ENCODE assay signal across 13 mouse cellular contexts in the genomic region with DNA sequence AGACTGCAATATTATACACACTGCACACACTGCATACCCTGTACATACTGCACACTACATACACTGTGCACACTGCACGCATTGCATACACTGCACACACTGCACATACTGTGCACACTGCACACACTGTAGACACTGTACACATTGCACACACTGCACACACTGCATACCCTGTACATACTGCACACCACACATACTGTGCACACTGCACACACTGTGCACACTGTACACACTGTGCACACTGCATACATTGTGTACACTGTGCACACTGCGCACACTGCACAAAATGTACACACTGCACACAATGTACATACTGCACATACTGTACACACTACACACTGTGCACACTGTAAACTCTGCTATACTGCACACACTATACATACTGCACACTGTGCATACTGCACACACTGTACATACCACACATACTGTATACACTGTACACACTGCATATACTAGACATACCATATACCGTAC.
DNase-seq lines count a peak whose midpoint lies in the region; ATAC-seq lines count a peak whose summit lies in the region.
"Had no signal": no experiment of that assay in that cellular context is flagged by ENCODE, and none has a peak within 500 bp of the region (broad histone marks: within the 10 kb centered on the region; RNA-seq: fewer than 3 reads in every experiment).

No protein-coding gene starts in this region.

- no peaks in the 10 kb centered on the region for H3K36me3 ChIP-seq in liver, embryonic 12.5 days
- H3K36me3 ChIP-seq in forebrain, embryonic 13.5 days (ENCODE audit: poor library complexity, severe bottlenecking) = no peaks in the 10 kb centered on the region
- no peaks in the 10 kb centered on the region for H3K36me3 ChIP-seq in hindbrain, embryonic 14.5 days (replicated peaks; ENCODE audit: control insufficient read depth, insufficient read depth)
- no peaks in the 10 kb centered on the region for H3K36me3 ChIP-seq in midbrain, embryonic 16.5 days (ENCODE audit: control insufficient read depth, insufficient read depth, low read length)
- H3K36me3 ChIP-seq: embryonic facial prominence, embryonic 15.5 days; intestine, embryonic 15.5 days had no signal

- no peak overlapping the region for H3K4me2 ChIP-seq in liver, embryonic 12.5 days
- H3K4me2 ChIP-seq in forebrain, embryonic 13.5 days = no peak overlapping the region
- no peak overlapping the region for H3K4me2 ChIP-seq in hindbrain, embryonic 14.5 days (replicated peaks)
- no peak overlapping the region for H3K4me2 ChIP-seq in midbrain, embryonic 16.5 days (ENCODE audit: low read length)
- H3K4me2 ChIP-seq: embryonic facial prominence, embryonic 15.5 days; intestine, embryonic 15.5 days had no signal

- no peak for DNase-seq in liver
- no peak for DNase-seq in hindbrain, embryonic 14.5 days (ENCODE audit: low spot score)
- no peak for DNase-seq in yolk sac, embryonic 10.5 days (ENCODE audit: low spot score)
- no peak for DNase-seq in heart, adult 8-10 months (ENCODE audit: low spot score)
- DNase-seq: cerebellum, adult 9-11 months; gastrocnemius, postnatal 14 days; left cerebral cortex, postnatal 4 days; thymus, postnatal 4 days had no signal

- no peak overlapping the region for H3K27ac ChIP-seq in liver, embryonic 12.5 days
- H3K27ac ChIP-seq in forebrain, embryonic 13.5 days = no peak overlapping the region
- H3K27ac ChIP-seq in hindbrain, embryonic 14.5 days = no peak overlapping the region
- no peak overlapping the region for H3K27ac ChIP-seq in midbrain, embryonic 16.5 days (ENCODE audit: low read length)
- H3K27ac ChIP-seq: embryonic facial prominence, embryonic 15.5 days; intestine, embryonic 15.5 days had no signal

- no peaks in the 10 kb centered on the region for H3K27me3 ChIP-seq in liver, embryonic 12.5 days (replicated peaks)
- no peaks in the 10 kb centered on the region for H3K27me3 ChIP-seq in forebrain, embryonic 13.5 days
- H3K27me3 ChIP-seq in hindbrain, embryonic 14.5 days (ENCODE audit: control insufficient read depth, insufficient read depth, low read length) = no peaks in the 10 kb centered on the region
- no peaks in the 10 kb centered on the region for H3K27me3 ChIP-seq in midbrain, embryonic 16.5 days (ENCODE audit: control insufficient read depth, insufficient read depth, low read depth, low read length)
- H3K27me3 ChIP-seq: embryonic facial prominence, embryonic 15.5 days; intestine, embryonic 15.5 days had no signal

- H3K9me3 ChIP-seq in liver, embryonic 12.5 days (replicated peaks) = no peaks in the 10 kb centered on the region
- H3K9me3 ChIP-seq in forebrain, embryonic 13.5 days (replicated peaks) = no peaks in the 10 kb centered on the region
- H3K9me3 ChIP-seq in hindbrain, embryonic 14.5 days (ENCODE audit: control insufficient read depth, low read length) = no peaks in the 10 kb centered on the region
- H3K9me3 ChIP-seq in midbrain, embryonic 16.5 days (replicated peaks; ENCODE audit: control insufficient read depth, low read length, poor library complexity, severe bottlenecking) = no peaks in the 10 kb centered on the region
- H3K9me3 ChIP-seq: embryonic facial prominence, embryonic 15.5 days; intestine, embryonic 15.5 days had no signal

- 0 out of 2 replicates have a peak, but pooled peaks have one; percentile 24 for ATAC-seq in liver, embryonic 12.5 days
- ATAC-seq in forebrain, embryonic 13.5 days = peak; percentile 62
- ATAC-seq in hindbrain, embryonic 14.5 days (ENCODE audit: low FRiP score) = peak; percentile 65; the same call in 1 of the 2 replicates
- ATAC-seq in midbrain, embryonic 16.5 days = peak; percentile 73
- ATAC-seq: intestine, embryonic 15.5 days had no signal

- H3K9ac ChIP-seq in liver, embryonic 12.5 days = no peak overlapping the region
- H3K9ac ChIP-seq in forebrain, embryonic 13.5 days = no peak overlapping the region
- H3K9ac ChIP-seq in hindbrain, embryonic 14.5 days = no peak overlapping the region
- no peak overlapping the region for H3K9ac ChIP-seq in midbrain, embryonic 16.5 days (ENCODE audit: low read depth, low read length)
- H3K9ac ChIP-seq: embryonic facial prominence, embryonic 15.5 days; intestine, embryonic 15.5 days had no signal

- no peaks in the 10 kb centered on the region for H3K4me1 ChIP-seq in liver, embryonic 12.5 days
- H3K4me1 ChIP-seq in forebrain, embryonic 13.5 days = peaks cover 3% of the 10 kb centered on the region; the same call in 1 of the 2 replicates
- H3K4me1 ChIP-seq in hindbrain, embryonic 14.5 days (replicated peaks; ENCODE audit: control insufficient read depth, insufficient read depth, low read length) = 0 out of 2 replicates have a peak, but pooled peaks cover 4% of the 10 kb centered on the region
- H3K4me1 ChIP-seq in midbrain, embryonic 16.5 days (ENCODE audit: control insufficient read depth, insufficient read depth, low read length) = peaks cover 3% of the 10 kb centered on the region; the same call in 1 of the 2 replicates
- H3K4me1 ChIP-seq: intestine, embryonic 15.5 days had no signal

- WGBS in liver, embryonic 12.5 days (ENCODE audit: insufficient replicate concordance) = 83% methylated on average over 3 of the region's 3 CpGs
- 98% methylated on average over 3 of the region's 3 CpGs for WGBS in forebrain, embryonic 13.5 days
- WGBS in hindbrain, embryonic 14.5 days = 97% methylated on average over 3 of the region's 3 CpGs
- WGBS in midbrain, embryonic 16.5 days = 100% methylated on average over 3 of the region's 3 CpGs

- H3K4me3 ChIP-seq in liver, embryonic 12.5 days = no peak overlapping the region
- H3K4me3 ChIP-seq in forebrain, embryonic 13.5 days = no peak overlapping the region
- H3K4me3 ChIP-seq in hindbrain, embryonic 14.5 days (replicated peaks; ENCODE audit: low read length) = no peak overlapping the region
- H3K4me3 ChIP-seq in midbrain, embryonic 16.5 days (ENCODE audit: low read depth, low read length) = no peak overlapping the region
- H3K4me3 ChIP-seq: embryonic facial prominence, embryonic 15.5 days; intestine, embryonic 15.5 days had no signal
